Mouse (Mus musculus) ES-Bruce4 (cell line): Measurements from ENCODE around the gene Dexi.

ENCODE experiments used
- CTCF ChIP-seq: IDR thresholded peaks from one replicate; pipeline ENCODE4 v1.8.1; 2011; ENCODE audit warnings: low read depth, low read length
- POLR2A ChIP-seq: IDR thresholded peaks from one replicate; pipeline ENCODE4 v1.8.1; 2011; ENCODE audit warnings: low read length; ENCODE audit not compliant: insufficient read depth

DNA sequence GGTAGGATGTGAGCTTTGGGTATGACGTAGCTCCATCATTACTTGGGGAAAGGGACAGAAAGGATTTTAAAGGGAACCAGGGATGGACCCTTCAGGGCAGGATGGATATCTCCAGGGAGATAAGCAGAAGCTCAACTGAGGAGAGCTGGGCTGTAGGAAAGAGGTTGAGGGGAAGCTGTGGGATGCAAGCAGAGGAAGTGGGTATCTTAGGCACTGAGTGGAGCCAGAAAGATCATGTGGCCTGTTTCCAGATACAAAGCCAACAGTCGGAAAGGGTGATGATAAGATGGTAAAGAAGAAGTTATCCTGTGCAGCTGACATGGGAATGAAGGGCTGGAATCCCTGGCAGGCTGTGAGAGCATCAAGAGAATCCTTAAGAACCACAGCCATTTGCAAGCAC is 81.7 kb downstream of the Dexi start:
- TF ChIP-seq POLR2A (no peak), CTCF (no peak)
